Mouse (Mus musculus): ENCODE data around the gene Alcam.
A peak's percentile ranks its signal among the peaks of the same experiment; 100 is the strongest.

Alcam gene

DNA sequence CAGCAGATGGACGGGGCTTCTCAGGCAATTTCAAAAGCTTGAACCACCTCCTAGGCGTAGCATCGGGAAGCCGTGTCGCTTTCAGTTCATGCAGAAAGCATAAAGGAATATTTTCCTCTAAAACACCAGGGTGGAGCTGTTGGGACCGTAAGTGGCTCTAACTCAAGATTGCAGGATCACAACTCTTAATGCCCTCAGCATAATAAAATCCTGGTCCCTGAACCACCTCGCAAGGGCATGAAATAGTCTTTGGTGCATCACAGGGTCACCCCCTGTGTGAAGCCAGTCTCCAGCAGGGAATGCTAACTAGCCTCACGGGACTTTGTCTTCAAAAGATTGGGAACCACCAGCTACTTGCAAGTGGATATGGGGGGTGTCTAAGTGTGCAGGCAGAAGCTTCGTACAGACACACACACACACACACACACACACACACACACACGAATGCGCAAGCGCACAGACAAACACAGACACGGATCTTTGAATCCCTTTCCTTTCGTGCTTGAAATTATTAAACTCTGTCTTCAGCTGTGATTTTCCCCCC is at the start of gene Alcam:
TSS of gene Alcam (minus strand) at position 104 of the 544 bp plus-strand sequence.
- no peak for DNase-seq

DNA sequence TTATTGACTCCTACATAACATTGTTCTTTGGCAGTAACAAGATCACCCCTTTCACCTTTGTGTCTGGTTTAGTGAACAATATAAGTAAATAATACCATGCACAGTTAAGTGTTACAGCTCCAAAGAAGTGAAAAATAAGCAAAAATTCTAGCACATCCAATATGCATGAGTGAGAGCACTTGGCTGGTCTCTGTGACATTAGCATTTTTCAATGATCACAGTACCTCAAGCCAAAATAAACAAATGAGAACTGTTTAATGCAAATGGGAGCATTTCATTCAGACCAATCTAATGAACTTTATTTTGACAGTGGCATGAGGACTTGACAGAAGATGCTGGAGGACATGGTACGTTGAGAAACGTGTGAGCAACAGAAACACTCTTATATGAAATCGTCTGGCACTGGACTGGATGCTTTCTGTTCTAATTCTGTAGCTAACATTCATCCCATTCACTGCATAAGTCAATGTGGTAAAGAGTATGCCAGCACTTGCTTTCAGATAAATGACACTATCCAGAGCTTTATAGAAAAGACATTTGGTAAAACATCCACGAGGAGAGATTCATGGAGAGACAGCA is 45.0 kb upstream of the Alcam start:
- no peak for DNase-seq

DNA sequence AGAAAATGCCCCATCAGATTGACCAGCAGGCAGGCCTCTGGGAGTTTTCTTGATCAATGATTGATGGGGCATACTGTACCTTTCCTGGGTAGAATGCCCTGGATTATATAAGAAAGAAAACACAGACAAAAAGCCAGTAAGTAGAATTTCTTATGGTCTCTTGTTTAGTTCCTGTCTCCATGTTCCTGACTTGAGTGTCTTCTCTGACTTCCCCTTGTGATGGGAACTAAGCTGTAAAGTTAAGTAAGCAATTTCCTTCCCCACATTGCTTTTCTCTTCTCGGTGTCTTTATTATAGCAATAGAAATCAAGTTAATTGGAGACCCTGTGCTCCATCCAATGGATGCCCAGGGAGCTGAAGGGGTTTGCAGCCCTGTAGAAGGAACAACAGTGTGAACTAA is 36.7 kb upstream of the Alcam start:
- no peak for DNase-seq

DNA sequence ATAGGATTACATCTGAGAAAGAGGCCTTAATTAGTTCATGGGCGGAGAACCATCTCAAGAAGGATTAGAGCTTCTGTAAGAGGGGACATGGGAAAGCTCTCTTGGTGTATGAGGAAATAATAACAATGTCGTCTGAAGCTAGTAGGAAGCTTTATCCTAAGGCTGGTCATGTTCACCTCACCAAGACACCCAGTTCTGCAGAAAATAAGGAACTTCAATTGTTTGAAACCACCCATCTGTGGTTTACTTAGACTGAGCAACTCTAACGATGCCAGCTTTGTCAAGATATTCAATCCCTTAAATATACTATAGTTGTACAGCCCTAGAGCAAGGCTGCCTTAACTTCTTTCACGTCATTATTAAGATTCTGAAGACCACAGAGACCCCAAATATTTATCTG is 20.4 kb upstream of the Alcam start:
- DNase-seq = no peak

- no peak for DNase-seq
Observed at GRCm38 (mm10) chr16:52473089-52473488, 19.2 kb upstream of the Alcam start.

DNA sequence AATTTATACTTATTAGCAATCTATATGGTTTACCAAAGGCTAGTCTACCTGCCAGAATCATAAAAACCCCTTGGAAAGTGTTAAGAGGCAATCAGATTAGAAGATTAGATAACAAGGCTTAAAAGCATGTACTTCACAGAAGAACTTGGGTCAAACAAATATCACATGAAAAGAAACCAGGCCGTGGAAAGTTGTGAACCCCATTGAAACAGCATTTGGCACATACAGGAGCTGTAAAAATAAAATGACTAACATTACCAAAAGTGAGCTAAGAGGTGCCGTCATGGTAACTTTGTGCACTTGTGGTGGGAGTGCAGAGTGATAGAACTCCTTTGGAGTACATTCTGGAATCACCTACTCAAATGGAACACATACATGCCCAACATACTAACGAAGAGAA is 18.8 kb upstream of the Alcam start:
- DNase-seq = no peak

GRCm38 (mm10) chr16:52472059-52472458 is 18.2 kb upstream of the Alcam start:
- no peak for DNase-seq

GRCm38 (mm10) chr16:52470881-52471280 is 17.0 kb upstream of the Alcam start:
- DNase-seq = no peak

GRCm38 (mm10) chr16:52470226-52470625 is 16.4 kb upstream of the Alcam start:
- DNase-seq = no peak

DNA sequence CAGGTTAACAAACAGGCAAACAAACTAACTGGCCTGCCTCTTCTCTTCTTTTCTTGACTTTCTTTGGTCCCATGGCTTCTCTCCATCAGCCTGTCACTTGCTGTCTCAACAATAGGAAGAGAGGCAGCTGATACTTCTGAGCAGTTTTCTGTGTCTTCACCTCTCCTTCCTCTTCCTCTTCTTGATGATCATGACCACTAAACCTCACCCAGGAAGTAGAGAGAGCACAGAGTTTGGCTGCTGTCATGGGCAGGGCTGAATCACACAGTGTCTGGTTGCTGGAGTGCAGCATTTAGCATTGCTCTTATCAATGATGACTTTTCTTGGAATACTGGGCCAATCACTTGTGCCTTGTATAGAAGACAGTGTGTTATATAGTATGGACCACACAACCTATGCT is 14.6 kb upstream of the Alcam start:
- DNase-seq = no peak

- no peak for DNase-seq
Observed at GRCm38 (mm10) chr16:52466770-52467169, 12.9 kb upstream of the Alcam start.

DNA sequence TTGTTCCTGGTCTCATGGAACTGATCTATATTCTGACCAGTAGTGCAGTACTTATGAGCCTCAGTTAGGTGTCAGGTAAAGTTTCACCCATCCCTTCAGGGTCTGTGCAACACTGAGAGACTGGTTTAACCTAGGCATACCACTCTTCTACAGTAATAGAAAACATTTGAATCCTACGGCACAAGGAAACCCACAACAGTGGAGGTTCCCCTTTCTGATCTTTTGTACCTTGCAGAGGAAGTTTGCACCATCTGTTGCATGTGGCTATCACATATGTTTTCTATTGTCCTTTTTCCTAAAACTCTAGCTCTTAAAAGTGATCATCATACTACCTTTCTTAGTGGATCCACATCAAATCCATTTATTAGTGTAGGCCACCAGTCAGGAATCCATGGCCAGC is 10.7 kb upstream of the Alcam start:
- no peak for DNase-seq

DNA sequence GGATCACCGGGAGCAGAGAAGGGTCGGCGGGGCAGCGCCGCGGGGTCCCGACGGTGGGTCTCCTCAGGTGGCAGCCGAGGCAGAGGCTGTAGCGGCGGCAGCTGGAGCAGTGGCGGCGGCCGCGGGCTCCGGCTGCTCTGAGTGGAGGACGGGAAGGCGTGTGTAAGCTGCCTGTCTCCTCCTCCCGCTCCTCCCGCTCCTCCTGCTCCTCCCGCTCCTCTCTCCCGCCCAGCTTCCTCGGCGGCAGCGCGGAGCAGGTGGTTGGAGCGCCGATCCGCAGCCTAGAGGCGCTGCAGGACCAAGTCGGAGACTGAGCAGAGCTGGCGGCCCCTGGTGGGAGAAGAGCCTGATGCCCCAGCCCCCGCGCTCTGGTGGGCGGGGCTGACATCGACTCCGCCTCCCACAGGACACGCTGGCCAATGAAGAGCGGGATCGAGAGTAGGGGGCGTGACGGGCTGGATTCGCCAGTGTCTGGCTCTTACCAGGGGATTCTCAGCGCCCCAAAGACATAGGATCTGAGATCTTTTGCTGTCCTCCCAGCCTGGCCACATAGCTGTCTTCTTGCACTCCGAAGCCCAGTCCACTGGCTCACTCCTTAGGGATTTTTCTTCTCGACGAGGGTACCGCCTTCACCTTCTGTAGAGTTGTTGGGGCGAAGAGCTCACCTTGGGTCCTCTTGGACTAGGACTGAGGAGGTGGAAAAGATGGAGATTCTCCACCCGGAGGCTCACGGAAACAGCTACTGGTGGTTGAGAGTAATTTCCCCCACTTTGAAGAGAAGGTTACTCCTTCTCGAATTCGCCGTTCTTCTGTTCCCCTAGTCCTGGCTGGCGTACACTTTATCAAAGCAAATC is 785 bp downstream of the Alcam start:
- peak; percentile 95 for DNase-seq

DNA sequence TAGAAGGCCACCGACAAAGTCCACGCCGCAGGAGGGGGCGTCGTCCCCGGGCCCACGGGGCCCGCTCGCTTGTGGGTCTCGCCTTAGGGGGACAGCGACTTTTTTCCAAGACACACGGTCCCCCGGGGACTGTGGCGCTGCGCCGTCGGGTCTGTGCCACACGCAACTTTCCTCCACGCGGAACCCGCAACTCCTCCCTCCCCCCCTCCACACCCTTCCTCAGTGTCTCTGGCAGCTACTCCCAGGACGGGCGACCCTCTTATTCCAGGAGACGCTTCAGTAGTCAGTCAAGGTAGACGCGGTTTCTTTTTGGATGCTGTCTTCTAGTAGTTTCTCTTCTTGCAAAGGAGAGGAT is 1.4 kb downstream of the Alcam start:
- DNase-seq = no peak

- DNase-seq = no peak
Observed at GRCm38 (mm10) chr16:52451786-52452476, 1.9 kb downstream of the Alcam start.

- DNase-seq = no peak
Observed at GRCm38 (mm10) chr16:52451101-52451785, 2.6 kb downstream of the Alcam start.

DNA sequence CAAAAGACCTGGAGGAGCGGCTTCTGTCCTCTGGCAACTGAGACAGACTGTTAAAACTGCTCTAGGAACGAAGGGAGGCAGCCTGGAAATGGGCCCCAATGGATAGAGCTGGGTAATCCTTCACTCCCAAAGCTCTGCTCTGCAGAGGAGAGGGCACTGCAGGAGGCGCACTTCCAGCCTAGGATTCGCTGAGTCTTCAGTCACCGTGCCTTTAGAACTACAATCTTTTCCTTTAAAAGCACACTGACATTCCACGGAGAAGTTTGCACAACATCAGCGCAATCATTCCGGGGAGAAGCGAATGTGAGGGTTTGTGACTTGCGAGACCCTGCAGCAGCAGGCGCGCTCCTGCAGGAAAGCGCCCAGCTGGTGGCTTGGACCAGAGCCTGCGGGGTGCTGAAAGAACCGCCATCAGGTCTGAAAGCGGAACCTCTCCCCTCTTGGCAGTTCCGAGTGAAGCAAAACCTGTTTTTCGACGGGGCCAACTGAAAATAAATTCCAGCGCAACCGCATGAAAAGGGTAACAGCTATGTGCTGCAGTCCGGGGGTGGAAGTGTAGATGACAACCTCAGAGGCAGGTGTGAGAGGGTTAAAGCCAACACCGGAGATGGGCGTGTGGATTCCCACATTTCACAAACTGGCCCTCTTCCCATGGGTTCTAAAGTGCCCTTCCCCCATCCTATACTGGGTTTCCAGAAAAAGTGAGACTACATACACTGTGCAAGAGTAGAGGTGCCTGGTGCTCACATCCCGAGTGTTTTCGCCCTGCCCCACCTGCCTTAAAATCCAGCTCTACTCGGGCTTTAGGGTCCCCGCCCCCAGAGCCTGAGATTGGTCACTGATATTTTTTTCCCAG is 3.4 kb downstream of the Alcam start:
- peak; percentile 24 for DNase-seq

DNA sequence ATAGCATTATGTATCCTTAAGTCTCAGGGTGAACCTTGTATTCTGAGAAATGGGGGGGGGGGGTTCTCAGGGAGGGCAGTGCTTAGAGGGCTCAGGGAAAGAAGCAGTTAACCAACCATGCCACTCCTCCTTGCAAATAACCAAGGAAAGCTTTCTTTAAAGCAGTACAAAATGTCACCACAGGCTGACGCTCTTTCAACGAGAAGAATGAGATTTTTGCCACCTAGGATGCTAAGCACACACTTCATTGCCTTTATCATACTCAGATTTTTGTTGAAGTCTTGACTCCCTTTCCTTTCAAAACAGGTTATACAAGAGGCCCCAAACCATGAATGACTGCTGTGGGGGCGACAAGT is 4.0 kb downstream of the Alcam start:
- no peak for DNase-seq

DNA sequence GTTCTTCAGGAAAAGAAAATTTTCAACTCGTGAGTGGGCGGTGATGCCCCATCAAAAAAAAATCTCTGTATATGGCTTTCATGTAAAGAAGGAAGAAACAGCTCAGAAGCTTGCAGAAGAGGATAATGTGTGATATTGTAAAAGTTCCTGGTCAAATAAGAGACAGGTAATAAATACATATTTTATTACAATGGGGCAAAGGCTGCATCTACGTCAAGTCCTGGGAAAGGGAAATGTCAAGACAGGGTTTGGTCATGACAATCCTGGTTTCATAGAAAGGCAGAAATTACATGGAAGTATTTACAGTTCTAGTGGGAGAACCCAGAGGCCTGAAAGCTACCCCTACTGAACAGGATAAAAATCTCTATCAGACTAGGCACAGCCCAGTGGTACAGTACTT is 7.9 kb downstream of the Alcam start:
- no peak for DNase-seq

- DNase-seq = no peak
Observed at GRCm38 (mm10) chr16:52443635-52444505, 10.0 kb downstream of the Alcam start.

DNA sequence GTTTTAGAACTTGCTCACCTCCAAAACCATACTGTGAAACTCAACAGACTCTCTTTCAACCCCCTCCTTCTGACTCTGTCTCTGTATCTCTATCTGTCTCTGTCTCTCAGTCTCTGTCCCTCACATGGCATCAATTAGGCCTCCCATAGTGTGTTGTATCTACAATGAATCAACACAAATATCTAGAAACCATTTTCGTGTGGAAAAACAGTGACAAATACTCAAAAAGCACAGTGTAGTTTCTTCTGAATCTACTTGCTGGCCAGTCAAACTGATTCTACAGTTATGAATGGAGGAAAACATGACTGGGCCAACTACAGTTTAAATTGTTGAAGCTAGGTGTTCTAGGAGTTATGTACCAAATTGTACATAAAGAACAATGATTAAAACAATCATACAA is 10.8 kb downstream of the Alcam start:
- DNase-seq = no peak
